Mouse (Mus musculus) ES-CJ7 (cell line): ENCODE results near the gene Fam222a.

Source experiments
- DNase-seq: peaks from one replicate; pipeline ENCODE4 v3.0.0; 2011; ENCODE audit warnings: low read depth, low spot score

Gene Fam222a

GRCm38 (mm10) chr5:114653656-114654437, 86.0 kb downstream of the Fam222a start:
- no peak for DNase-seq

- DNase-seq: no peak
Observed at GRCm38 (mm10) chr5:114655721-114656120, 87.9 kb downstream of the Fam222a start.

GRCm38 (mm10) chr5:114656305-114656704, 88.5 kb downstream of the Fam222a start:
- DNase-seq: no peak

GRCm38 (mm10) chr5:114657426-114657825, 89.6 kb downstream of the Fam222a start:
- DNase-seq: no peak

- no peak for DNase-seq
Observed at GRCm38 (mm10) chr5:114658255-114658654, 90.4 kb downstream of the Fam222a start, which contains the start of gene Trpv4. Gene Trpv4, minus strand, starts transcription at chr5:114658421.

GRCm38 (mm10) chr5:114661029-114661428, 93.2 kb downstream of the Fam222a start:
- DNase-seq: no peak
